Mouse (Mus musculus) cerebellum, adult 2 months (tissue): ENCODE results near the gene Serpinb9.

Experiments used
- CTCF ChIP-seq: fragments of 200-500 bp; IDR thresholded peaks from 2 replicates; pipeline ENCODE4 v1.5.1; 2011; ENCODE audit warnings: low read depth, mild to moderate bottlenecking, control low read depth, low read length, moderate library complexity, borderline replicate concordance; ENCODE audit not compliant: insufficient read depth
- POLR2A ChIP-seq: fragments of 200-500 bp; IDR thresholded peaks from 2 replicates; pipeline ENCODE4 v1.6.1; 2011; ENCODE audit warnings: low read length, control low read depth, borderline replicate concordance; ENCODE audit not compliant: insufficient read depth

DNA sequence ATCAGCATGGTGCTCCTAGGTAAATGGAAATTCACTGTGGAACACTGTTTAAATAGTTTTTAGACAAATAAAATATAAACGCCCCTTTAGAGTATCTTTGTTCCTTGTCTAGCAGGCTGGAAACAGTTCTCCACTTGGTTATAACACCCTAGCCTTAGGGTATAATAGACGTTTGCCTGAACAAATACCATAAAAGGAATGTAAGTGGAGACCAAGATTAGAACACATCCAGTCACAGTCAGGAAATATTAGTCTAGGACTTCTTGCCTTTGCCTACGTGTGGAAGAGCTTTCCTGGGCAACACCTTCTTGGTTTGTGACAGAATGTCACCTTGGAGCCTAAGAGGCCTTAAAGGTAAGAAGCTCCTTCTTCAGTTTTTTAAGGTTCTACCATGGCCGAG lies 46.5 kb upstream of the Serpinb9 start:
- TF ChIP-seq CTCF (no peak), POLR2A (no peak)
